Mouse (Mus musculus) hindbrain, postnatal 0 days (tissue): ENCODE data around the gene Ffar2. TPM values are rescaled to one million over a fixed set of nuclear protein-coding genes. Genes with fewer than 3 reads are reported as not detected.

Source experiments
- ATAC-seq: fragments of 200-750 bp; cut with Nextera tagmentation; 2 replicates; pipeline ENCODE4 v1.8.0; 2017; ENCODE audit warnings: mild to moderate bottlenecking, moderate TSS enrichment, moderate library complexity
- DNase-seq: peaks from one replicate; pipeline ENCODE4 v3.0.0-alpha.2; 2015; ENCODE audit warnings: low spot score
- H3K27ac ChIP-seq: fragments of 300-500 bp; sonication (generic); 2 replicates; pipeline ENCODE4 v1.5.1; 2014; ENCODE audit warnings: mild to moderate bottlenecking
- H3K27me3 ChIP-seq: fragments of 300-500 bp; sonication (generic); 2 replicates; pipeline ENCODE4 v1.6.1; 2014; ENCODE audit warnings: low read length, mixed read lengths; ENCODE audit not compliant: insufficient read depth
- H3K36me3 ChIP-seq: fragments of 300-500 bp; sonication (generic); 2 replicates; pipeline ENCODE4 v1.6.1; 2014; ENCODE audit warnings: low read length, mixed read lengths; ENCODE audit not compliant: insufficient read depth
- H3K4me1 ChIP-seq: fragments of 300-500 bp; sonication (generic); 2 replicates; pipeline ENCODE4 v1.6.1; 2014; ENCODE audit warnings: antibody characterized with exemption, low read length, mixed read lengths; ENCODE audit not compliant: insufficient read depth
- H3K4me2 ChIP-seq: fragments of 300-500 bp; sonication (generic); 2 replicates; pipeline ENCODE4 v1.6.1; 2014; ENCODE audit warnings: low read depth, mild to moderate bottlenecking, low read length, moderate library complexity, mixed read lengths
- H3K4me3 ChIP-seq: fragments of 300-500 bp; sonication (generic); 2 replicates; pipeline ENCODE4 v1.5.1; 2014; ENCODE audit warnings: low read length
- H3K9ac ChIP-seq: fragments of 300-500 bp; sonication (generic); replicated peaks from 2 replicates; pipeline ENCODE4 v1.6.1; 2014; ENCODE audit warnings: mild to moderate bottlenecking, low read length, moderate library complexity, mixed read lengths
- H3K9me3 ChIP-seq: fragments of 300-500 bp; sonication (generic); 2 replicates; pipeline ENCODE4 v1.6.1; 2016; ENCODE audit warnings: low read length, mixed read lengths
- CTCF ChIP-seq: IDR thresholded peaks from 2 replicates; pipeline ENCODE4 v1.5.1; 2016; ENCODE audit warnings: antibody characterized with exemption, control low read depth, low read depth
- WGBS: fragments of 180-500 bp; shearing (Covaris S2); extraction: QIAGEN DNeasy Blood & Tissue Kit; methylation state at CpG from one replicate; pipeline ENCODE4 v1.1.7; 2014; 5-methylcytosine and 5-hydroxymethylcytosine counted together
- polyA plus RNA-seq: library from polyadenylated mRNA; unstranded; fragments of >200 nt; fragmentation: Nextera tagmentation; extraction: Ambion mirVana; gene quantifications from 2 replicates; pipeline ENCODE4 v1.2.1, GENCODE M21; 2015
- total RNA-seq: library from RNA; depleted of rRNA; stranded (reverse); fragments of >200 nt; gene quantifications from 2 replicates; pipeline ENCODE4 v1.2.3, GENCODE M21; 2014

The Ffar2 gene
- total and polyA plus RNA-seq, 2 experiments from 2014 or later = 0.16 to 0.23 TPM

- Histone ChIP-seq H3K27ac (no peak overlapping the region), H3K27me3 (no peaks in the 10 kb centered on the region), H3K36me3 (no peaks in the 10 kb centered on the region), H3K4me2 (no peak overlapping the region), H3K9me3 (no peaks in the 10 kb centered on the region), H3K9ac (no peak overlapping the region), H3K4me1 (no peaks in the 10 kb centered on the region), H3K4me3 (no peak overlapping the region)
- 57% methylated on average over 6 of the region's 6 CpGs for WGBS
- TF ChIP-seq CTCF = peak; percentile 30
- ATAC-seq = no peak
- DNase-seq = no peak
These were observed 13.3 kb downstream of the Ffar2 start for GRCm38 (mm10) chr7:30810319-30810718.

- no peak for DNase-seq
- Histone ChIP-seq H3K9ac (no peak overlapping the region), H3K36me3 (no peaks in the 10 kb centered on the region), H3K27ac (no peak overlapping the region), H3K4me3 (no peak overlapping the region), H3K9me3 (0 out of 2 replicates have a peak, but pooled peaks cover 4% of the 10 kb centered on the region), H3K4me1 (no peaks in the 10 kb centered on the region), H3K4me2 (no peak overlapping the region), H3K27me3 (no peaks in the 10 kb centered on the region)
- no peak for ATAC-seq
- WGBS = 54% methylated on average over 6 of the region's 6 CpGs
- TF ChIP-seq CTCF = peak; percentile 27; the same call in 1 of the 2 replicates
These were observed 17.7 kb downstream of the Ffar2 start for GRCm38 (mm10) chr7:30805924-30806323.

GRCm38 (mm10) chr7:30804026-30804715 is 19.4 kb downstream of the Ffar2 start:
- H3K36me3 ChIP-seq = no peaks in the 10 kb centered on the region
- TF ChIP-seq CTCF = no peak
- DNase-seq (no peak), ATAC-seq (no peak)
- WGBS = 85% methylated on average over 9 of the region's 9 CpGs
- H3K4me1 ChIP-seq = no peaks in the 10 kb centered on the region
- no peak overlapping the region for H3K4me2 ChIP-seq
- no peak overlapping the region for H3K9ac ChIP-seq
- no peak overlapping the region for H3K27ac ChIP-seq
- H3K9me3 ChIP-seq = 0 out of 2 replicates have a peak, but pooled peaks cover 4% of the 10 kb centered on the region
- no peak overlapping the region for H3K4me3 ChIP-seq
- H3K27me3 ChIP-seq = no peaks in the 10 kb centered on the region

GRCm38 (mm10) chr7:30803256-30803655 is 20.3 kb downstream of the Ffar2 start:
- 94% methylated on average over 3 of the region's 3 CpGs for WGBS
- ATAC-seq (no peak), DNase-seq (no peak)
- Histone ChIP-seq H3K4me1 (no peaks in the 10 kb centered on the region), H3K9ac (no peak overlapping the region), H3K27me3 (no peaks in the 10 kb centered on the region), H3K4me3 (no peak overlapping the region), H3K27ac (no peak overlapping the region), H3K4me2 (no peak overlapping the region), H3K36me3 (no peaks in the 10 kb centered on the region), H3K9me3 (0 out of 2 replicates have a peak, but pooled peaks cover 4% of the 10 kb centered on the region)
- TF ChIP-seq CTCF = no peak

GRCm38 (mm10) chr7:30800653-30801052 is 22.9 kb downstream of the Ffar2 start:
- no peak overlapping the region for H3K4me3 ChIP-seq
- H3K9me3 ChIP-seq = 0 out of 2 replicates have a peak, but pooled peaks cover 4% of the 10 kb centered on the region
- ATAC-seq (no peak), DNase-seq (no peak)
- H3K27ac ChIP-seq = no peak overlapping the region
- H3K27me3 ChIP-seq = no peaks in the 10 kb centered on the region
- no peaks in the 10 kb centered on the region for H3K36me3 ChIP-seq
- H3K9ac ChIP-seq = no peak overlapping the region
- H3K4me2 ChIP-seq = no peak overlapping the region
- H3K4me1 ChIP-seq = no peaks in the 10 kb centered on the region
- TF ChIP-seq CTCF = peak; percentile 22; the same call in 1 of the 2 replicates

GRCm38 (mm10) chr7:30796790-30797189 is 26.8 kb downstream of the Ffar2 start:
- DNase-seq = peak; percentile 13
- no peak overlapping the region for H3K4me3 ChIP-seq
- TF ChIP-seq CTCF = no peak
- H3K4me1 ChIP-seq = no peaks in the 10 kb centered on the region
- H3K27me3 ChIP-seq = no peaks in the 10 kb centered on the region
- H3K27ac ChIP-seq = no peak overlapping the region
- H3K36me3 ChIP-seq = no peaks in the 10 kb centered on the region
- WGBS = 87% methylated on average over 1 of the region's 1 CpGs
- H3K9ac ChIP-seq = no peak overlapping the region
- no peak for ATAC-seq
- no peaks in the 10 kb centered on the region for H3K9me3 ChIP-seq
- no peak overlapping the region for H3K4me2 ChIP-seq

- no peak for DNase-seq
- Histone ChIP-seq H3K4me3 (no peak overlapping the region), H3K27ac (no peak overlapping the region), H3K4me1 (no peaks in the 10 kb centered on the region), H3K9me3 (no peaks in the 10 kb centered on the region), H3K9ac (no peak overlapping the region), H3K36me3 (no peaks in the 10 kb centered on the region), H3K27me3 (no peaks in the 10 kb centered on the region), H3K4me2 (no peak overlapping the region)
- TF ChIP-seq CTCF = no peak
- no peak for ATAC-seq
These were observed 28.7 kb downstream of the Ffar2 start for GRCm38 (mm10) chr7:30794921-30795320.
